Mouse (Mus musculus): Measurements from ENCODE around the gene Cers5. TPM values are rescaled to one million over a fixed set of nuclear protein-coding genes. Genes with fewer than 3 reads are reported as not detected.

Gene Cers5
- total and polyA plus RNA-seq, 3 experiments = 17.4 to 21.6 (median 17.9) TPM

DNA sequence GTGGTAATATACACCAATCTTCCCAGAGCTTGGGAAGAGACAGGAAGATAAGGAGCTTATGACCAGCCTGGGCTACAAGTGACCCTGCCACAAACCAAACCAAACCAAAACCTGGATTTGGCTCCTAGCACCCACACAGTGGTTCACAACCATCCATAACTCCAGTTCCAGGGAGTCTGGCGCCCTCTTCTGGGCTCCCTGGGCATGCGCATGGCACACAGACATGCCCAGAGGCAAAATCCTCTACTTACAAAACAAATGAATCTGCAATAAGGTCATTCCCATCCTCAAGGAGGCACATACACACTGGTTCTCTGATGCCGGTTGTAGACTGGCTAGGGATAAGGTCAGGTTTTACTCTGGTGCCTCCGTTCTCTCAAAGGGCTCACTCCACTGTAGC is 43.3 kb upstream of the Cers5 start:
- no peak overlapping the region for H3K27ac ChIP-seq
- H3K79me2 ChIP-seq (replicated peaks; ENCODE audit: control insufficient read depth, insufficient read depth, low read length) = peaks cover 13% of the 10 kb centered on the region
- H3K27me3 ChIP-seq (ENCODE audit: control insufficient read depth, insufficient read depth, low read length) = no peaks in the 10 kb centered on the region
- intact Hi-C loops (cut with DNase I) = no loop called here
- WGBS = 97% methylated on average over 4 of the region's 4 CpGs
- H3K9ac ChIP-seq (ENCODE audit: low read depth, low read length) = no peak overlapping the region
- no peak for TF ChIP-seq POLR2A (IDR thresholded peaks at IDR 0.05; ENCODE audit: insufficient read depth, low read depth, low read length)
- peak; percentile 54 for TF ChIP-seq CTCF (IDR thresholded peaks at IDR 0.05)
- TF ChIP-seq EP300 (IDR thresholded peaks at IDR 0.05; ENCODE audit: insufficient read depth, low read depth, low read length) = no peak
- H3K4me1 ChIP-seq (ENCODE audit: control insufficient read depth, insufficient read depth, low read length) = peaks cover 10% of the 10 kb centered on the region
- H3K4me3 ChIP-seq = no peak overlapping the region
- no peak for DNase-seq
- H3K36me3 ChIP-seq (ENCODE audit: control insufficient read depth, insufficient read depth, low read length) = peaks cover 7% of the 10 kb centered on the region

DNA sequence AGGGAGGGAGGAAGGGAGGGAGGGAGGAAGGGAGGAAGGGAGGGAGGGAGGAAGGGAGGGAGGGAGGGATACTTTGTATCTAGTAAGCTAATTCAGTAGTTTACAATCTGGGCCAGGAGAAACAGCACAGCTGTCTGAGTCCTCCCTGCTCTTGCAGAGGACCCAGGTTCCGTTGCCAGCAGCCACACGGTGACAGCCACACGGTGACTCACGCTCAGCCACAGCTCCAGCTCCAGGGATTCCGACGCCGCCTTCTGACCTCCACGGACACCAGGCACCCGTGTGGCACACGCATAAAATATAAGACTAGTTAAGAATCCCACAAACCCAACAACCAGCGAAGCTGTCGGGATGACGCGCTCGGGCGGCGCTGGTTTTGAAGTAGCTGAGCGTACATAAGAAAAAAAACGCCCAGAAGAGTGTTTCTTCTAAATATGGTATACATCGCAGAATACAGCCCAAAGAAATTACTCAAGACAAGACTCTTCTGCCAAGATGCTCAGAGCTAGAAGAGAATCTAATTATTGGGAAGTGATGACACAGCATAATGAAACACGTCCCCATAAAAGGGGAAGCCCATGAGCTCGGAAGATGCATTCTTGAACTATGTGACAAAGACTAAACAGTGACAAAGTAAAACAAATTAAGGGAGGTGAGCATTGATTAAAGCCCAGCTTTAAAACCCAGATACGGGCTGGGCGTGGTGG is 42.0 kb upstream of the Cers5 start:
- no peaks in the 10 kb centered on the region for H3K27me3 ChIP-seq (ENCODE audit: control insufficient read depth, insufficient read depth, low read length)
- peaks cover 10% of the 10 kb centered on the region for H3K4me1 ChIP-seq (ENCODE audit: control insufficient read depth, insufficient read depth, low read length)
- no peak overlapping the region; the same call in 1 of the 2 replicates for H3K9ac ChIP-seq (ENCODE audit: low read depth, low read length)
- whole genome bisulfite sequencing = 72% methylated on average over 24 of the region's 24 CpGs
- no peak for TF ChIP-seq EP300 (IDR thresholded peaks at IDR 0.05; ENCODE audit: insufficient read depth, low read depth, low read length)
- TF ChIP-seq POLR2A (IDR thresholded peaks at IDR 0.05; ENCODE audit: insufficient read depth, low read depth, low read length) = no peak
- intact Hi-C loops (cut with DNase I) = no loop called here
- no peak overlapping the region; the same call in 1 of the 2 replicates for H3K27ac ChIP-seq
- DNase-seq = peak; percentile 50 to 61
- peaks cover 7% of the 10 kb centered on the region for H3K36me3 ChIP-seq (ENCODE audit: control insufficient read depth, insufficient read depth, low read length)
- no peak overlapping the region for H3K4me3 ChIP-seq
- H3K79me2 ChIP-seq (replicated peaks; ENCODE audit: control insufficient read depth, insufficient read depth, low read length) = peaks cover 14% of the 10 kb centered on the region

DNA sequence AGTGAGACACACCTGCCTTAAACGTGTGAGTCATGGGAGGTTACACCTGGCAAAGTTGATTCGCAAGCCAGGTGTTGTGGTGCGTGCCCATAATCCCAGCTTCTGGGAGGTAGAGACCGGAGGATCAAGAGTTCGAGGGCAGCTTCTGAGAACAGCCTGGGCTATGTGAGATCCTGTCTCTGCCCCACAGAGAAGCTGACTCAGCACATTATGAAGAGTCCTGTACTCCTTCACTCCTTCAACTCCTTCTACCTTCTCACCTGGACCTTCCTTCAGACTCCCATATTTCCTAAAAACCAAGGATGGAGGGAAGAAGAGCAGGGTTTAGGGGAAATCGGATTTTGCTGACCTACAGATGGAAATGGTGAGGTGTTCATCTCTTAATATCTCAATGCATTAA is 41.0 kb upstream of the Cers5 start:
- WGBS = 97% methylated on average over 6 of the region's 6 CpGs
- intact Hi-C loops (cut with DNase I) = no loop called here
- Histone ChIP-seq H3K4me3 (no peak overlapping the region), H3K4me1 (ENCODE audit: control insufficient read depth, insufficient read depth, low read length) (peaks cover 10% of the 10 kb centered on the region), H3K27me3 (ENCODE audit: control insufficient read depth, insufficient read depth, low read length) (no peaks in the 10 kb centered on the region), H3K27ac (no peak overlapping the region), H3K9ac (ENCODE audit: low read depth, low read length) (no peak overlapping the region), H3K36me3 (ENCODE audit: control insufficient read depth, insufficient read depth, low read length) (peaks cover 7% of the 10 kb centered on the region), H3K79me2 (replicated peaks; ENCODE audit: control insufficient read depth, insufficient read depth, low read length) (peaks cover 14% of the 10 kb centered on the region)
- DNase-seq = no peak
- TF ChIP-seq EP300 (IDR thresholded peaks at IDR 0.05; ENCODE audit: insufficient read depth, low read depth, low read length) (no peak), CTCF (IDR thresholded peaks at IDR 0.05) (no peak), POLR2A (IDR thresholded peaks at IDR 0.05; ENCODE audit: insufficient read depth, low read depth, low read length) (no peak)

DNA sequence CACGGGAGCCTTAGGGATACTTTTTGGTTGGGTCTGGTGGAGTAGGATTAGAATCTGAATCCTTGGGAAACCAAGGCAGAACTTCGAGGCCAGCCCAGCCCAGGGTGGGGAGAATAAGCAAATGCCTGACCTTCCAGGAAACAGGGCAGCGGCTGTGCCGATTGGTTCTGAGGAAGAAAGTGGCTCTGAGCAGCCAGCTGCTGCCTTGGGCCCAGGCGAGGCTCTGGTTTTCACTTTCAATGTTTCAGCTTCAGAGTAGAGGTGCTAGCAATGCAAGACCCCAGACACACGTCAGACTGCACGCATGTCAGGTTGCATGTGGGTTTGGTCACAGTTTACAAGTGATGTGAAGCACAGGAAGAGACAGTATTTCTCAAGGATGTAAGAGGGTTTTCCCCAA is 39.4 kb upstream of the Cers5 start:
- H3K4me1 ChIP-seq (ENCODE audit: control insufficient read depth, insufficient read depth, low read length) = peaks cover 9% of the 10 kb centered on the region
- no peak overlapping the region for H3K27ac ChIP-seq
- no peaks in the 10 kb centered on the region for H3K27me3 ChIP-seq (ENCODE audit: control insufficient read depth, insufficient read depth, low read length)
- intact Hi-C loops (cut with DNase I) = no loop called here
- H3K9ac ChIP-seq (ENCODE audit: low read depth, low read length) = 0 out of 2 replicates have a peak overlapping the region, but pooled peaks have one; percentile 9
- peaks cover 7% of the 10 kb centered on the region for H3K36me3 ChIP-seq (ENCODE audit: control insufficient read depth, insufficient read depth, low read length)
- no peak for TF ChIP-seq CTCF (IDR thresholded peaks at IDR 0.05)
- no peak for TF ChIP-seq EP300 (IDR thresholded peaks at IDR 0.05; ENCODE audit: insufficient read depth, low read depth, low read length)
- H3K79me2 ChIP-seq (replicated peaks; ENCODE audit: control insufficient read depth, insufficient read depth, low read length) = peaks cover 14% of the 10 kb centered on the region
- no peak for DNase-seq
- no peak overlapping the region for H3K4me3 ChIP-seq
- 50% methylated on average over 7 of the region's 7 CpGs for WGBS

DNA sequence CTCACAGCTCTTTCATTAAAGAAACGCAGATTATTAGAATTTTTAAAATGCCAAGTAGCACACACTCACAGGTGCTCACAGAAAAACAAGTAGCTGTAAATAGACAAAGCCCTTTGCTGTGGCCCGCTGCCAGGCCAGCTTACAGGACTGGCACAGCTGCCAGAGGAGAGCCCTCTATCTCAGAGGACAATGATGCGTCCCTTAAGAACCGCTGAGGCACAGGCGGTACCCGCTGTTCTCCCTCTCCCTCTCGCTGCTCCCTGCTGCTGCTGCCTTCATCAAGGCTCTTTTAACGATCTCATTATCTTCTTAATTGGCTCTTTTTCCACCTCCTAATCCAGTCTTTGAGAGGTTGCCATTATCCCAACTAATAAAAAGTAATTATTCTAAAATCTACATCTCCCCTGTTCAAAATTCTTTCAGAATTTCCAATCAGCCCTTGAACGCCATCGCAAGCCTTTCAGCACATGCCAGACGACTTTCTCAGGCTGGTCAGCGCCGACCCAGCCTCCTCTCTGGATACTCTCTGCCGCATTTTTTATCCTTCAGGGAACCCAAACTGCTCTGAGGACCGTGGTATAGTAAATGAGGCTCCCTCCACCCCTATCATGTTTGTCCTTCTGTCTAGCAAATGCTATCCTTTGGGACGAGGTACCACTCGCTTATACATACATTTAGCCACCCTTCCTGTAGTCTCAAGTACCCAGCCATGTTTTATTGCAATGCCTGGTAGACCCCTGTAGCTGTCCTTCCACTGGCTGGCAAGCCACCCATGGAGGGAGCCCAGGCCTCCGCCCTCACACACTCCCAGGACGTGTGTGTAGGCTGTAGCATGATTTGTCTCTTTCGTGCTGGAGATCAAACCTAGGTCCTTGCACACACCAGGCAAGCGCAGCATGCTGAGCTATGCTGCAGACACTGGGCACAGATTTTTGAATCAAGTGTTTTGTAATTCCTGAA is 35.4 kb upstream of the Cers5 start:
- no peak for TF ChIP-seq POLR2A (IDR thresholded peaks at IDR 0.05; ENCODE audit: insufficient read depth, low read depth, low read length)
- TF ChIP-seq CTCF (IDR thresholded peaks at IDR 0.05) = no peak
- TF ChIP-seq EP300 (IDR thresholded peaks at IDR 0.05; ENCODE audit: insufficient read depth, low read depth, low read length) = no peak
- intact Hi-C loops (cut with DNase I) = no loop called here
- DNase-seq = peak; percentile 39 to 52
- Histone ChIP-seq H3K4me3 (no peak overlapping the region), H3K79me2 (replicated peaks; ENCODE audit: control insufficient read depth, insufficient read depth, low read length) (peaks cover 4% of the 10 kb centered on the region; the same call in 1 of the 2 replicates), H3K36me3 (ENCODE audit: control insufficient read depth, insufficient read depth, low read length) (peaks cover 13% of the 10 kb centered on the region), H3K27me3 (ENCODE audit: control insufficient read depth, insufficient read depth, low read length) (no peaks in the 10 kb centered on the region), H3K27ac (peak overlapping the region; percentile 5; the same call in 1 of the 2 replicates), H3K4me1 (ENCODE audit: control insufficient read depth, insufficient read depth, low read length) (peaks cover 11% of the 10 kb centered on the region), H3K9ac (ENCODE audit: low read depth, low read length) (no peak overlapping the region)
- 58% methylated on average over 21 of the region's 21 CpGs for WGBS

Measured in heart, adult 2 months (tissue).